Mouse (Mus musculus): ENCODE results near the gene Cd52. TPM values are rescaled to one million over a fixed set of nuclear protein-coding genes. Genes with fewer than 3 reads are reported as not detected.

Gene Cd52
- polyA plus RNA-seq, 1 experiment from 2014 or later, result 5.2 TPM

DNA sequence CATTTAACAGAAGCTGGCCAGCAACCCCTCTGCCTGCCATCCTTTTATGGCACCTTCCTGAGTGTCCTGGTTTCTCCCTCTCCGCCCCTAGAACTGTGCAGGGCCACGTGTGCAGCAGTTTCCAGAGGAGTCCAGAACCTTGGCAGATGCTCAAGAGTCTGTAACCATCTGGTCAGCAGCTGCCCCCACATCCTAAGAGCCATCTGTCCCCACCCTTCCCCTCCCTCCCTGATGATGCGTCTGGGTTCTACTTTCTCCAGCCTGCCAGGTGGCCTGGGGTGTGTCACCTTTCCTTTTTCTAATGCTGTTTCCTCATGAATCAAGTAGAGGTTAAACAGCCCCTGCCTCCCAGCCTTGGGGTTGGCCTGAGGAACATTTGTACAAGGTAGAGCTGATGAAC lies 27.4 kb upstream of the Cd52 start:
- Histone ChIP-seq H3K27me3 (ENCODE audit: control insufficient read depth, insufficient read depth, low read length) (no peaks in the 10 kb centered on the region), H3K4me2 (ENCODE audit: low read depth, low read length) (no peak overlapping the region), H3K4me3 (ENCODE audit: low read depth, low read length) (no peak overlapping the region), H3K9me3 (replicated peaks; ENCODE audit: control insufficient read depth, low read length) (no peaks in the 10 kb centered on the region), H3K27ac (replicated peaks; ENCODE audit: low read depth, low read length) (no peak overlapping the region), H3K9ac (replicated peaks; ENCODE audit: low read length) (no peak overlapping the region), H3K4me1 (ENCODE audit: control insufficient read depth, insufficient read depth, low read length) (no peaks in the 10 kb centered on the region; the same call in none of the 2 replicates), H3K36me3 (replicated peaks; ENCODE audit: control insufficient read depth, insufficient read depth, low read depth, low read length) (no peaks in the 10 kb centered on the region)
- ATAC-seq (replicated peaks; ENCODE audit: insufficient number of reproducible peaks, low FRiP score, low TSS enrichment, low read depth) (no peak), DNase-seq (ENCODE audit: low spot score) (no peak)
- WGBS, result 51% methylated on average over 3 of the region's 3 CpGs

DNA sequence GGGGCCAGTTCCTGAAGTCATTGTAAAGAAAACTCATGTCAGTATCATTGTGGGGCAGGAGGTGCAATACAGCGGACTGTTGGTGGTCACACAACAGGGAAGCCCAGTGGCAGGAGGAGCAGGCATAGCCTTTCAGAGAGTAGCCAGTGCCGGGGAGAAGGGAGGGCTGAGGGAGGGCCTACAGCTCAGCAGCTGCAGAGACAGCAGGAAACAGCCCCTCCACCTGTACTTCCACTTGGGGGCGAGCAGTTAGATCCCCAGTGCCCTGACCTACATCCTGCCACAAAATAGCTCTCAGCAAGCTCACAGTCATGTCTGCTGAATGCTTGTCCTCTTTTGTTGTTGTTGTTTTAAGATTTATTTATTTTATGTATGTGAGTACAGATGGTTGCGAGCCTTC lies 26.7 kb upstream of the Cd52 start:
- H3K27me3 ChIP-seq (ENCODE audit: control insufficient read depth, insufficient read depth, low read length), result no peaks in the 10 kb centered on the region
- no peak for DNase-seq (ENCODE audit: low spot score)
- WGBS, result 47% methylated on average over 4 of the region's 4 CpGs
- H3K9me3 ChIP-seq (replicated peaks; ENCODE audit: control insufficient read depth, low read length), result no peaks in the 10 kb centered on the region
- no peak overlapping the region for H3K27ac ChIP-seq (replicated peaks; ENCODE audit: low read depth, low read length)
- ATAC-seq (replicated peaks; ENCODE audit: insufficient number of reproducible peaks, low FRiP score, low TSS enrichment, low read depth), result no peak
- no peaks in the 10 kb centered on the region; the same call in none of the 2 replicates for H3K4me1 ChIP-seq (ENCODE audit: control insufficient read depth, insufficient read depth, low read length)
- no peak overlapping the region for H3K4me2 ChIP-seq (ENCODE audit: low read depth, low read length)
- no peak overlapping the region for H3K4me3 ChIP-seq (ENCODE audit: low read depth, low read length)
- no peaks in the 10 kb centered on the region for H3K36me3 ChIP-seq (replicated peaks; ENCODE audit: control insufficient read depth, insufficient read depth, low read depth, low read length)
- no peak overlapping the region for H3K9ac ChIP-seq (replicated peaks; ENCODE audit: low read length)

- no peak overlapping the region for H3K27ac ChIP-seq (replicated peaks; ENCODE audit: low read depth, low read length)
- H3K9me3 ChIP-seq (replicated peaks; ENCODE audit: control insufficient read depth, low read length), result no peaks in the 10 kb centered on the region
- DNase-seq (ENCODE audit: low spot score) (no peak), ATAC-seq (replicated peaks; ENCODE audit: insufficient number of reproducible peaks, low FRiP score, low TSS enrichment, low read depth) (no peak)
- H3K4me3 ChIP-seq (ENCODE audit: low read depth, low read length), result no peak overlapping the region
- no peaks in the 10 kb centered on the region for H3K27me3 ChIP-seq (ENCODE audit: control insufficient read depth, insufficient read depth, low read length)
- no peaks in the 10 kb centered on the region for H3K36me3 ChIP-seq (replicated peaks; ENCODE audit: control insufficient read depth, insufficient read depth, low read depth, low read length)
- H3K4me1 ChIP-seq (ENCODE audit: control insufficient read depth, insufficient read depth, low read length), result no peaks in the 10 kb centered on the region; the same call in none of the 2 replicates
- WGBS, result 91% methylated on average over 4 of the region's 4 CpGs
- no peak overlapping the region for H3K9ac ChIP-seq (replicated peaks; ENCODE audit: low read length)
- no peak overlapping the region for H3K4me2 ChIP-seq (ENCODE audit: low read depth, low read length)
Measured at GRCm38 (mm10) chr4:134120916-134121315, 26.0 kb upstream of the Cd52 start.

DNA sequence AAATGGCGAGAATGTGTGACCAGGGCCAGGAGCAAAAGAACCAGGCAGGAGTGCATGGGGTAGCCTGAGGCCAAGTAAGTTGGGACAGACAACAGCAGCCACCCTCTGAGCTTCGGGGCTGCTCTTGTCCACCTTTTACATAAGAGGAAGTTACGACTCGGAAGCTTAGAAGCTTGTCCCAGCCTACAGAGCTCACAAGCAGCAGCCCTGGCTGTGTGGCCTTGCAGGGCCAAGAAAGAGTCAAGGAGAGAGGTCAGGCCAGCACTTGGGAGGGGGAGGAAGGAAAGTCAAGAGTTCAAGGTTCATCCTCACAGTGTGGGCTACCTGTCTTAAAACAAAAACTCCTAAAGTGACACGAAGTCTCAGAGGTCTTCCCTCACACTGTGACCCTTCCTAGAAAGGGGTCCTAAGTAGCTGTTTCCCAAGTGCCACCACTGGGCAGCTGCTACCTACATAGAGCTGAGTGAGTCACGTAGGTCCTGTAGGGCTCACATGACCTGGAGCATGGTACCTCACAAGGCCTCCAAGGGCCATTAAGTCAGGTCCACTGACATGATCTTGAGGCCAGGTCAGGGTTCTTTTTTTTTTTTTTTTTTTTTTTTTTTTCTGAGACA lies 25.4 kb upstream of the Cd52 start:
- Histone ChIP-seq H3K9me3 (replicated peaks; ENCODE audit: control insufficient read depth, low read length) (no peaks in the 10 kb centered on the region), H3K36me3 (replicated peaks; ENCODE audit: control insufficient read depth, insufficient read depth, low read depth, low read length) (no peaks in the 10 kb centered on the region), H3K9ac (replicated peaks; ENCODE audit: low read length) (no peak overlapping the region), H3K4me2 (ENCODE audit: low read depth, low read length) (no peak overlapping the region), H3K4me3 (ENCODE audit: low read depth, low read length) (no peak overlapping the region), H3K27ac (replicated peaks; ENCODE audit: low read depth, low read length) (no peak overlapping the region), H3K27me3 (ENCODE audit: control insufficient read depth, insufficient read depth, low read length) (no peaks in the 10 kb centered on the region), H3K4me1 (ENCODE audit: control insufficient read depth, insufficient read depth, low read length) (no peaks in the 10 kb centered on the region; the same call in none of the 2 replicates)
- 79% methylated on average over 6 of the region's 6 CpGs for WGBS
- ATAC-seq (replicated peaks; ENCODE audit: insufficient number of reproducible peaks, low FRiP score, low TSS enrichment, low read depth), result no peak
- DNase-seq (ENCODE audit: low spot score), result no peak

GRCm38 (mm10) chr4:134119644-134120043 lies 24.8 kb upstream of the Cd52 start:
- Histone ChIP-seq H3K27ac (replicated peaks; ENCODE audit: low read depth, low read length) (no peak overlapping the region), H3K4me2 (ENCODE audit: low read depth, low read length) (no peak overlapping the region), H3K9me3 (replicated peaks; ENCODE audit: control insufficient read depth, low read length) (no peaks in the 10 kb centered on the region), H3K36me3 (replicated peaks; ENCODE audit: control insufficient read depth, insufficient read depth, low read depth, low read length) (no peaks in the 10 kb centered on the region), H3K27me3 (ENCODE audit: control insufficient read depth, insufficient read depth, low read length) (no peaks in the 10 kb centered on the region), H3K4me1 (ENCODE audit: control insufficient read depth, insufficient read depth, low read length) (no peaks in the 10 kb centered on the region; the same call in none of the 2 replicates), H3K9ac (replicated peaks; ENCODE audit: low read length) (no peak overlapping the region), H3K4me3 (ENCODE audit: low read depth, low read length) (no peak overlapping the region)
- no peak for ATAC-seq (replicated peaks; ENCODE audit: insufficient number of reproducible peaks, low FRiP score, low TSS enrichment, low read depth)
- WGBS, result 60% methylated on average over 9 of the region's 9 CpGs
- peak; percentile 30 for DNase-seq (ENCODE audit: low spot score)

DNA sequence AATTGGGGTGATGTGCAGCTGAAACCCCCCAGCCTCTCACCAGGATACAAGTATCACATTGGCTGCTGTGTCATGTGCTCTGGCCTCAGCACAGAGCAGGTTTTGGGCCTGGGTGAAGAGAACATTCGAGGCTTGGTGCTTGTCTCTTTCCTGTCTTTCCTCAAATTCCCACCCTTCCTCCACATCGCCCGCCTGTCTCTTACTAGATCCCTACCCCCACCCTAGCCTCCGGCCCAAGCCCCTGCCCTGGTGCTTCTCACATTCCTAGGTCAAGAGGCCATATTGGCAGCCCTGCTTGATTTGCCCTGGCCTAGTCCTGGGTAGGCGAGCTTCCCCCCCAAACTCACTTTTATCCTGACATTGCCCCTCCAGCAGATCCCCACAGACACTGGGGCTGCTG lies 24.2 kb upstream of the Cd52 start:
- no peak for ATAC-seq (replicated peaks; ENCODE audit: insufficient number of reproducible peaks, low FRiP score, low TSS enrichment, low read depth)
- Histone ChIP-seq H3K4me1 (ENCODE audit: control insufficient read depth, insufficient read depth, low read length) (no peaks in the 10 kb centered on the region; the same call in none of the 2 replicates), H3K36me3 (replicated peaks; ENCODE audit: control insufficient read depth, insufficient read depth, low read depth, low read length) (no peaks in the 10 kb centered on the region), H3K9ac (replicated peaks; ENCODE audit: low read length) (no peak overlapping the region; the same call in none of the 2 replicates), H3K27ac (replicated peaks; ENCODE audit: low read depth, low read length) (no peak overlapping the region), H3K9me3 (replicated peaks; ENCODE audit: control insufficient read depth, low read length) (no peaks in the 10 kb centered on the region), H3K4me2 (ENCODE audit: low read depth, low read length) (no peak overlapping the region), H3K27me3 (ENCODE audit: control insufficient read depth, insufficient read depth, low read length) (no peaks in the 10 kb centered on the region), H3K4me3 (ENCODE audit: low read depth, low read length) (no peak overlapping the region)
- no peak for DNase-seq (ENCODE audit: low spot score)
- 53% methylated on average over 5 of the region's 5 CpGs for WGBS

- Histone ChIP-seq H3K36me3 (replicated peaks; ENCODE audit: control insufficient read depth, insufficient read depth, low read depth, low read length) (no peaks in the 10 kb centered on the region), H3K27me3 (ENCODE audit: control insufficient read depth, insufficient read depth, low read length) (no peaks in the 10 kb centered on the region), H3K9ac (replicated peaks; ENCODE audit: low read length) (peak overlapping the region; percentile 6; the same call in 1 of the 2 replicates), H3K9me3 (replicated peaks; ENCODE audit: control insufficient read depth, low read length) (no peaks in the 10 kb centered on the region), H3K27ac (replicated peaks; ENCODE audit: low read depth, low read length) (no peak overlapping the region), H3K4me3 (ENCODE audit: low read depth, low read length) (no peak overlapping the region), H3K4me2 (ENCODE audit: low read depth, low read length) (no peak overlapping the region), H3K4me1 (ENCODE audit: control insufficient read depth, insufficient read depth, low read length) (no peaks in the 10 kb centered on the region; the same call in none of the 2 replicates)
- DNase-seq (ENCODE audit: low spot score) (no peak), ATAC-seq (replicated peaks; ENCODE audit: insufficient number of reproducible peaks, low FRiP score, low TSS enrichment, low read depth) (no peak)
- WGBS, result 63% methylated on average over 14 of the region's 14 CpGs
Measured at GRCm38 (mm10) chr4:134118126-134118800, 23.4 kb upstream of the Cd52 start.

- no peak overlapping the region for H3K27ac ChIP-seq (replicated peaks; ENCODE audit: low read depth, low read length)
- 85% methylated on average over 8 of the region's 8 CpGs for WGBS
- no peak overlapping the region for H3K9ac ChIP-seq (replicated peaks; ENCODE audit: low read length)
- H3K4me1 ChIP-seq (ENCODE audit: control insufficient read depth, insufficient read depth, low read length), result no peaks in the 10 kb centered on the region; the same call in none of the 2 replicates
- no peaks in the 10 kb centered on the region for H3K27me3 ChIP-seq (ENCODE audit: control insufficient read depth, insufficient read depth, low read length)
- no peaks in the 10 kb centered on the region for H3K36me3 ChIP-seq (replicated peaks; ENCODE audit: control insufficient read depth, insufficient read depth, low read depth, low read length)
- DNase-seq (ENCODE audit: low spot score), result no peak
- no peak overlapping the region for H3K4me2 ChIP-seq (ENCODE audit: low read depth, low read length)
- no peak overlapping the region for H3K4me3 ChIP-seq (ENCODE audit: low read depth, low read length)
- no peak for ATAC-seq (replicated peaks; ENCODE audit: insufficient number of reproducible peaks, low FRiP score, low TSS enrichment, low read depth)
- H3K9me3 ChIP-seq (replicated peaks; ENCODE audit: control insufficient read depth, low read length), result no peaks in the 10 kb centered on the region
Measured at GRCm38 (mm10) chr4:134117012-134117411, 22.1 kb upstream of the Cd52 start.
